Mouse (Mus musculus) intestine, postnatal 0 days (tissue): ENCODE results near the gene Fli1. TPM values are rescaled to one million over a fixed set of nuclear protein-coding genes. Genes with fewer than 3 reads are reported as not detected.

ENCODE experiments used
- ATAC-seq: fragments of 200-750 bp; cut with Nextera tagmentation; 2 replicates; pipeline ENCODE4 v1.8.0; 2017; ENCODE audit warnings: mild to moderate bottlenecking, moderate TSS enrichment, moderate library complexity
- H3K27ac ChIP-seq: fragments of 300-500 bp; sonication (generic); 2 replicates; pipeline ENCODE4 v1.5.1; 2014; ENCODE audit warnings: mild to moderate bottlenecking, low read depth, low read length, moderate library complexity
- H3K27me3 ChIP-seq: fragments of 300-500 bp; sonication (generic); replicated peaks from 2 replicates; pipeline ENCODE4 v1.6.1; 2014; ENCODE audit warnings: low read length, mixed read lengths; ENCODE audit not compliant: control insufficient read depth, insufficient read depth
- H3K36me3 ChIP-seq: fragments of 300-500 bp; sonication (generic); 2 replicates; pipeline ENCODE4 v1.6.1; 2014; ENCODE audit warnings: mild to moderate bottlenecking, moderate library complexity; ENCODE audit not compliant: control insufficient read depth, insufficient read depth
- H3K4me1 ChIP-seq: fragments of 300-500 bp; sonication (generic); replicated peaks from 2 replicates; pipeline ENCODE4 v1.6.1; 2014; ENCODE audit warnings: antibody characterized with exemption, low read length, mixed read lengths; ENCODE audit not compliant: control insufficient read depth, insufficient read depth
- H3K4me2 ChIP-seq: fragments of 300-500 bp; sonication (generic); replicated peaks from 2 replicates; pipeline ENCODE4 v1.6.1; 2014; ENCODE audit warnings: low read depth, mild to moderate bottlenecking, moderate library complexity
- H3K4me3 ChIP-seq: fragments of 300-500 bp; sonication (generic); 2 replicates; pipeline ENCODE4 v1.5.1; 2014; ENCODE audit warnings: low read depth, low read length
- H3K9ac ChIP-seq: fragments of 300-500 bp; sonication (generic); 2 replicates; pipeline ENCODE4 v1.6.1; 2014; ENCODE audit warnings: mild to moderate bottlenecking, low read depth, low read length
- H3K9me3 ChIP-seq: fragments of 300-500 bp; sonication (generic); 2 replicates; pipeline ENCODE4 v1.6.1; 2016; ENCODE audit warnings: mixed run types; ENCODE audit not compliant: control insufficient read depth
- CTCF ChIP-seq: sonication (generic); IDR thresholded peaks from 2 replicates; pipeline ENCODE4 v1.5.1; 2016; ENCODE audit warnings: low read depth, mild to moderate bottlenecking, control low read depth, antibody characterized with exemption, moderate library complexity
- WGBS: fragments of 180-500 bp; shearing (Covaris S2); extraction: QIAGEN DNeasy Blood & Tissue Kit; methylation state at CpG from one replicate; pipeline ENCODE4 v1.1.7; 2014; 5-methylcytosine and 5-hydroxymethylcytosine counted together
- polyA plus RNA-seq: library from polyadenylated mRNA; unstranded; fragments of >200 nt; fragmentation: Nextera tagmentation; extraction: Ambion mirVana; gene quantifications from 2 replicates; pipeline ENCODE4 v1.2.1, GENCODE M21; 2015

Gene Fli1
- polyA plus RNA-seq, 1 experiment from 2014 or later, result 6.0 TPM

DNA sequence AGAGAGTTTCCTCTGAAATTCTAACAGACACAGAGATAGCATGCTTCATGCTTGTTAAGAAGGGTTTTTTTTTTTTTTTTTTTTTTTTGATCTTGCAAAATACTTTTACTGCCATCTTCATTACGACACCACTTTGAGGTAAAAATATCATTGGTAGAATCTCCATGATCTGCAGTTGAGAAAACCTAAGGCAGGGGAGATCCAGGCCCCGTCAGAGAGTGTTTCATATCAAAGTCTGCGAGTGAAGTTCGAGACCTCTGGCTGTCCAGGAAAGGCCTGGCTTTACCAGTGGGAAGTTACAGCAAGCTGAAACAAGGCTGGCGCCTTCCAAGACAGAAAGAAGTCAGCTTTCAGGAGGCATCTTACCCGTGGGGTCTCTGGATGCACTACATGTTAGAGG is 21.8 kb downstream of the Fli1 start:
- 69% methylated on average over 6 of the region's 6 CpGs for WGBS

DNA sequence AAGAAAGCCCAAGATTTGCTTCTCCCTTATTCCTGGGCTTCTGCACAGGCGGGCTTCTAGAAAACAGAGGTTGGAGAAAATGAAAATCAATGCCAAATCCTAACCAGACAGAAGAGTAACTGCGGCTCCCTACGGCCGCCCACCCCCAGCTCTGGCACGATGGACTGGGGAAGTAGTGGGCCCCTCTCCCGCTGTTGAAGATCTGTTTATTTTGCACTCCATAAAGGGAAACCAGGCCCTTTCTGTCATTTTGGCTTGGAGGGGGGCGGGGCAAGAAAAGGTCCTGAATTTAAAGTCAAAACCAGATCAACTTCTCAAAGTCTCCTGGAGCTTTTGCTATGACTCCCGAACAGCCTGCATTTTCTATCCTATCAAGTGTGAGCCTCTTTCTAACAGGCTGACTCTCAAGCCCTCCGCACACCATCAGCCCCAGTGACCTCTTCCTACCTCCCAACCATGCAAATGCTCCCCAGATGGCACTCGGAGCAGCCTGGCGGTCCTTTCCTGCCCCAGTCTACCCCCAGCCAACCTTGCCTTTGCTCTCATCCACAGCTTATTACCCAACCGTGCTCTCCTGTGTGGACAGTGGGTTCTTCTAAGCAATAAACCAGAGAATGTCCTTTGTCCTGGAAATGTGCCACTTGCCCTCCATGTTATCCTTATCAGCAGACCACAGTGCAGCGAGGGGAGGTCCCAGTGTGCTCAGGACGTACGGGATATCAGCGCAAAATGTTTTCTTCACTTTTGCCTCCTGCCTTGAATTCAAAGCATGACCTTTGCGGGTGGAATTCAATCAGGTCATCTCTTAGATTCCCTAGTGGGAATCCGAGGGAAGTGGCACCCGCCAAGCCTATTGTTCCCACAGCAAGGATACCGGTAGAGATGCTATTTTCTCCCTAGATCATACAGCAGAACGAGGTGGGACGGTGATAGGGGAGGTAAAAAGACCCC is 23.3 kb downstream of the Fli1 start:
- H3K4me1 ChIP-seq, result no peaks in the 10 kb centered on the region; the same call in 1 of the 2 replicates
- TF ChIP-seq CTCF, result no peak
- no peak overlapping the region for H3K9ac ChIP-seq
- no peaks in the 10 kb centered on the region for H3K36me3 ChIP-seq
- ATAC-seq, result no peak
- 53% methylated on average over 22 of the region's 22 CpGs for WGBS
- no peak overlapping the region for H3K4me3 ChIP-seq
- peak overlapping the region; percentile 27; the same call in 1 of the 2 replicates for H3K4me2 ChIP-seq
- H3K27me3 ChIP-seq, result no peaks in the 10 kb centered on the region
- H3K27ac ChIP-seq, result no peak overlapping the region
- H3K9me3 ChIP-seq, result no peaks in the 10 kb centered on the region

More for the DNA sequence above, 21.8 kb downstream of the Fli1 start:
- no peaks in the 10 kb centered on the region for H3K9me3 ChIP-seq
- no peak overlapping the region for H3K4me3 ChIP-seq
- H3K9ac ChIP-seq, result no peak overlapping the region
- TF ChIP-seq CTCF, result no peak
- H3K36me3 ChIP-seq, result no peaks in the 10 kb centered on the region
- H3K4me1 ChIP-seq, result no peaks in the 10 kb centered on the region; the same call in 1 of the 2 replicates
- no peak overlapping the region for H3K4me2 ChIP-seq
- no peaks in the 10 kb centered on the region for H3K27me3 ChIP-seq
- no peak overlapping the region for H3K27ac ChIP-seq
- no peak for ATAC-seq

DNA sequence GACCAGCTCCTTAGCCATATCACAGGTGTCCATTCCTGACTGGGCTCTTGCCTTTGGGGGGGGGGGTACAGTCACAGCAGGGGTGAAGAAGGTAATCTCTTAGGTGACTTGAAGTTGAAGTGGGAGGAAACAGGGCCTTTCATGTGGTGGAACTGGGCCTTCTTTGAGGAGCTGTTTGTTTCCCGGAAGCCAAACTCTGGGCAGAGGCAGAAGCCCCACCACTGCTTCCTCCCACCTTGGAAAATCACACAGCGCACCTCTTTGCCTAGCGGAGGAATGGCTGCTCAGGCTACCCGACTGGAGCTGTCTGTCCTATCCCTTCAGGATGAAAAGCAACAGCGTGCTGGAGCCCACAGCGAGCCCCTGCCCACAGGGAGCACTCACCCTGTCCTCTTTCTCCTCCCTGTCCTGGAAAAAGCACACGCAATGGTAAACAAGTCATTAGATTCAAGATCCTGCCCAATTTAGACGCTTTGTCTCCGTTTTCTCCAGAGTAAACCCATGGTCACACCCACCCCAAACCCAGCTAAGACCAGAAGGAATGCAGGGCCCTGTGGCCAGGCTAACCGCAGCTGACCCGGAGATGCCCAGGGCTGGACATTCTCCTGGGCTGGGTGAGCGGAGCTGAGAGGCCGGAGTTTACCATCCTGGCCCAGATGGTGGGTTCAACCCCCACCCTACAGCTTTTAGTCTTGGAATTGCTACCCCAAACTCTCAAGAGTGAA is 24.1 kb downstream of the Fli1 start:
- Histone ChIP-seq H3K4me1 (no peaks in the 10 kb centered on the region; the same call in 1 of the 2 replicates), H3K4me3 (no peak overlapping the region), H3K9ac (no peak overlapping the region), H3K27ac (no peak overlapping the region), H3K4me2 (0 out of 2 replicates have a peak overlapping the region, but pooled peaks have one; percentile 27), H3K27me3 (no peaks in the 10 kb centered on the region), H3K36me3 (no peaks in the 10 kb centered on the region), H3K9me3 (no peaks in the 10 kb centered on the region)
- 50% methylated on average over 13 of the region's 13 CpGs for WGBS
- TF ChIP-seq CTCF, result no peak
- ATAC-seq, result no peak

DNA sequence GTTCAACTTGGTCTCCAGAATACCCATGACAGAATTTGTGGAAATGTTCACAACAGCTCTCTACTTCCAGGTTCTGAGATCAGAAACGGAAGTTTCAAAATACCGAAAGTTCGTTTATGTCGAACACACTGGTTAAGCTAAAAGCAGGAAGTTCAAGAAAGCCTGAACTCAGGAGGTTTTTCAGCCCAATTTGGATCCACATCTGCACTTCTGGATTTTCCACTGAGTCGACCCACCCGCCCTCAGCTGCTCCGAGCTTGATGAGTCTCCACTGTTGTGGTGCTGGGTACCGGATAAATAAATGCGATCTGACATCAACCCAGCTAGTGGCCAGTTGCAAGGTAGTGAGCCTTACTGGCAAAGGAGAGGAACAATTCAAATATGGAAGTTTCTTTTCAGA is 26.0 kb downstream of the Fli1 start:
- H3K4me3 ChIP-seq, result no peak overlapping the region
- H3K4me1 ChIP-seq, result no peaks in the 10 kb centered on the region; the same call in 1 of the 2 replicates
- WGBS, result 62% methylated on average over 9 of the region's 9 CpGs
- no peak for ATAC-seq
- no peaks in the 10 kb centered on the region for H3K36me3 ChIP-seq
- no peak for TF ChIP-seq CTCF
- H3K4me2 ChIP-seq, result no peak overlapping the region
- no peaks in the 10 kb centered on the region for H3K27me3 ChIP-seq
- H3K27ac ChIP-seq, result no peak overlapping the region
- H3K9ac ChIP-seq, result no peak overlapping the region
- H3K9me3 ChIP-seq, result no peaks in the 10 kb centered on the region

DNA sequence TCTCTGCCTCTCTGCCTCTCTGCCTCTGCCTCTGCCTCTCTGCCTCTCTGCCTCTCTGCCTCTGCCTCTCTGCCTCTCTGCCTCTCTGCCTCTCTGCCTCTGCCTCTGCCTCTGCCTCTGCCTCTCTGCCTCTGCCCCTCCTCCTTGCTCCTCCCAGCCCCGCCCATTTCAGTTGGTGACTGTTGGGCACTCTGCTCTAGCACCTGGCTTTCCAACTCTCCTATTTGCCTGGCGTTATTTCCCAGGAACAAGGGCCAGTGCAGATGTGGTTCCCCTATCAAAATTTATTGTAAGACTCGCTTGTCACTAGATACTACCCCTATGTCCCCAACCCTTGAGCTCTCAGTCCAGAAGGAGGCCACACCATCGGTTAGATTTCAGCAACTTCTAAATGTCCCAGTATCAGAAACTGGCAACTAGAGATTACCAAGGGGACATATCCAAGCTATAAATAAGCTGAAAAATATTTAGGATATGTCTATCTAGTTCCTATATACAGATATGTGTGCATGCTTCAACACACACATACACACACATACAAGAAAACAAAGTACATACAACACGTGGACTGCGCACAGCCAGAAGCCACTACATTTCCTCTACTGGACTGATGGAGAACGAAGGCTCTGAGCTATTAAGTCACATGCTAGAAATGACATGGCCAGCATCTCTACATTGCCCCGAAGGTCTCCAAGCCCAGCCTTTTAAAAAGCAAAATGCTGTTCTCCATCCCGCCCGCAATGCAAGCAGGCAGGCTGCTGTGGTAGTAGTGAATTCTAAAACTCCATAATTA is 26.6 kb downstream of the Fli1 start:
- no peak for TF ChIP-seq CTCF
- Histone ChIP-seq H3K9me3 (no peaks in the 10 kb centered on the region), H3K27me3 (no peaks in the 10 kb centered on the region), H3K36me3 (no peaks in the 10 kb centered on the region), H3K4me1 (no peaks in the 10 kb centered on the region; the same call in 1 of the 2 replicates), H3K4me3 (no peak overlapping the region), H3K27ac (no peak overlapping the region), H3K9ac (no peak overlapping the region), H3K4me2 (no peak overlapping the region)
- no peak for ATAC-seq
- 74% methylated on average over 10 of the region's 10 CpGs for WGBS
